Mouse (Mus musculus): ENCODE measurements at regions not wholly inside any gene's neighbourhood (a gene's known extent, or its start where the extent isn't known, plus 50 kb on each side); places are given as distances from the start of the nearest gene placed in this dataset.

GRCm38 (mm10) chr12:106871481-106871880 lies 617.0 kb upstream of the 3110018I06Rik start:
- WGBS (ENCODE audit: insufficient replicate concordance) = 41% methylated on average over 11 of the region's 11 CpGs
- no peak for ATAC-seq (replicated peaks; ENCODE audit: insufficient number of reproducible peaks, low FRiP score, low TSS enrichment)
- Histone ChIP-seq H3K27me3 (ENCODE audit: control insufficient read depth, insufficient read depth, low read length) (no peaks in the 10 kb centered on the region), H3K4me2 (no peak overlapping the region), H3K4me3 (ENCODE audit: low read depth, low read length) (no peak overlapping the region), H3K36me3 (ENCODE audit: control insufficient read depth, insufficient read depth, low read length) (no peaks in the 10 kb centered on the region), H3K4me1 (ENCODE audit: control insufficient read depth, insufficient read depth, low read length) (peaks cover 2% of the 10 kb centered on the region; the same call in 1 of the 2 replicates), H3K27ac (ENCODE audit: low read depth, low read length) (no peak overlapping the region), H3K9me3 (replicated peaks; ENCODE audit: control insufficient read depth, low read length) (no peaks in the 10 kb centered on the region), H3K9ac (ENCODE audit: low read depth, low read length) (no peak overlapping the region)

GRCm38 (mm10) chr12:106872966-106873730 lies 615.3 kb upstream of the 3110018I06Rik start:
- Histone ChIP-seq H3K9ac (ENCODE audit: low read depth, low read length) (no peak overlapping the region), H3K4me2 (no peak overlapping the region), H3K27me3 (ENCODE audit: control insufficient read depth, insufficient read depth, low read length) (no peaks in the 10 kb centered on the region), H3K9me3 (replicated peaks; ENCODE audit: control insufficient read depth, low read length) (no peaks in the 10 kb centered on the region), H3K4me1 (ENCODE audit: control insufficient read depth, insufficient read depth, low read length) (peaks cover 2% of the 10 kb centered on the region; the same call in 1 of the 2 replicates), H3K27ac (ENCODE audit: low read depth, low read length) (no peak overlapping the region), H3K4me3 (ENCODE audit: low read depth, low read length) (no peak overlapping the region), H3K36me3 (ENCODE audit: control insufficient read depth, insufficient read depth, low read length) (no peaks in the 10 kb centered on the region)
- ATAC-seq (replicated peaks; ENCODE audit: insufficient number of reproducible peaks, low FRiP score, low TSS enrichment) = no peak
- 84% methylated on average over 11 of the region's 11 CpGs for WGBS (ENCODE audit: insufficient replicate concordance)

DNA sequence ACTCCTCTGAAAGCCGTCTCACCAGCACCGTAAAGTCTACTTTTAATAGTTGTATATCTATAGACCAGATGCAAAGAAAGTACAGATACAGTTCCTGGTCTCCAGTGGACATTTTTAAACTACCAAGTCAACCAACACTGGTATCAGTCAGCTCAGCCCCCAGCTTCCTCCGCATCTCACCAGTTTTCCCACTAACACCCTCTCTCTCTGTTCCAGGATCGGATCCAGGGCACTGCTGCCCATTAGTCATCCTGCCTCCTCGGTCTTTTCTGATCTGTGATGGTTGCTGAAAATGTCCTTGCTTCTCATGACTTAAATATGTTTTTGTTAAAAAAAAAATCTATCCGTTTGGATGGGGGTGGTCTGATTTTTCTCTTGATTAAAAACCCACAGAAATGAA lies 598.1 kb upstream of the 3110018I06Rik start:
- Histone ChIP-seq H3K36me3 (ENCODE audit: control insufficient read depth, insufficient read depth, low read length) (no peaks in the 10 kb centered on the region), H3K4me2 (no peak overlapping the region), H3K4me3 (ENCODE audit: low read depth, low read length) (no peak overlapping the region), H3K27ac (ENCODE audit: low read depth, low read length) (no peak overlapping the region), H3K4me1 (ENCODE audit: control insufficient read depth, insufficient read depth, low read length) (no peaks in the 10 kb centered on the region), H3K9ac (ENCODE audit: low read depth, low read length) (no peak overlapping the region), H3K27me3 (ENCODE audit: control insufficient read depth, insufficient read depth, low read length) (no peaks in the 10 kb centered on the region), H3K9me3 (replicated peaks; ENCODE audit: control insufficient read depth, low read length) (no peaks in the 10 kb centered on the region)
- 75% methylated on average over 6 of the region's 6 CpGs for WGBS (ENCODE audit: insufficient replicate concordance)
- ATAC-seq (replicated peaks; ENCODE audit: insufficient number of reproducible peaks, low FRiP score, low TSS enrichment) = no peak

DNA sequence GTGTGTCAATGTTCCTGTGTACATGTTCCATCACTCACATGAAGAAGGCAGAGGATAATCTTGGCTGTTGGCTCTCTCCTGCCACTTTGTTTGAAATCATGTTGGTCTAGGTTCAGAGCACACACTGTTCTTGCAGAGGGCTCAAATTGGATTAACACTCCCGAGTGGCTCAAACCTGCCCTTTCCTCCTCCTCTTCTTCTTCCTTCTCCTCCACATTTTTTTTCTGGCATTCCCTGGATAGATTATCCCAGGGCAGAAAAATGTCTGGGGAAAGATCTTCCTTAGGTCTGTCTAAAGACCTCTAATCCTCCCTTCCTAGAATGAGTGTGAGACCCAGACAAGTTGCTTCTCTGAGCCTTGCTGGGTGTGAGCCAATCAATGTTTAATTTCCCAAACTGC lies 594.4 kb upstream of the 3110018I06Rik start:
- no peaks in the 10 kb centered on the region for H3K36me3 ChIP-seq (ENCODE audit: control insufficient read depth, insufficient read depth, low read length)
- H3K4me2 ChIP-seq = no peak overlapping the region
- 46% methylated on average over 1 of the region's 1 CpGs for WGBS (ENCODE audit: insufficient replicate concordance)
- no peak overlapping the region for H3K4me3 ChIP-seq (ENCODE audit: low read depth, low read length)
- no peaks in the 10 kb centered on the region for H3K4me1 ChIP-seq (ENCODE audit: control insufficient read depth, insufficient read depth, low read length)
- H3K9me3 ChIP-seq (replicated peaks; ENCODE audit: control insufficient read depth, low read length) = no peaks in the 10 kb centered on the region
- no peak for ATAC-seq (replicated peaks; ENCODE audit: insufficient number of reproducible peaks, low FRiP score, low TSS enrichment)
- no peak overlapping the region for H3K27ac ChIP-seq (ENCODE audit: low read depth, low read length)
- no peaks in the 10 kb centered on the region for H3K27me3 ChIP-seq (ENCODE audit: control insufficient read depth, insufficient read depth, low read length)
- no peak overlapping the region for H3K9ac ChIP-seq (ENCODE audit: low read depth, low read length)

DNA sequence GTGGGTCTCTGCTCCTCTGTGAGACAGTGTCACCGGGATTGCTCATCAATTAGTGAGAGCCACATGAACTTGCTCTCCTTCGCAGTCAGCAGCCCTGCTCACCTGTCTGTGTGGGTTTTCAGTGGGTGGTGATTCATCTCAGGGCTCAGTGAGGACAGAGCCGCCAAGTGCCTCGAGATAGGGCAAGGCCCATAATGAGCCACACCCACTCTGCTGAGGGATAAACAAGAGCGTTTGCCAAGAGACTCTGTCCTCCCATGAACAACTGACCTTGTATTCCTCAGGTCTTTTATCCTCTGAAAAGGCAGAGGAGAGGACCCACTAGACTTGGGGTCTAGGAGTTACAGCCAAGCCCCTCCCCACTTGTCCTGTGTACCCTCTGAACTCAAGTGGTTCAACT lies 584.2 kb upstream of the 3110018I06Rik start:
- no peak overlapping the region for H3K27ac ChIP-seq (ENCODE audit: low read depth, low read length)
- WGBS (ENCODE audit: insufficient replicate concordance) = 50% methylated on average over 5 of the region's 5 CpGs
- H3K9me3 ChIP-seq (replicated peaks; ENCODE audit: control insufficient read depth, low read length) = no peaks in the 10 kb centered on the region
- no peaks in the 10 kb centered on the region for H3K27me3 ChIP-seq (ENCODE audit: control insufficient read depth, insufficient read depth, low read length)
- no peak overlapping the region for H3K9ac ChIP-seq (ENCODE audit: low read depth, low read length)
- no peaks in the 10 kb centered on the region for H3K36me3 ChIP-seq (ENCODE audit: control insufficient read depth, insufficient read depth, low read length)
- H3K4me3 ChIP-seq (ENCODE audit: low read depth, low read length) = no peak overlapping the region
- no peak overlapping the region for H3K4me2 ChIP-seq
- ATAC-seq (replicated peaks; ENCODE audit: insufficient number of reproducible peaks, low FRiP score, low TSS enrichment) = no peak; the same call in 1 of the 2 replicates
- peaks cover 2% of the 10 kb centered on the region; the same call in 1 of the 2 replicates for H3K4me1 ChIP-seq (ENCODE audit: control insufficient read depth, insufficient read depth, low read length)

DNA sequence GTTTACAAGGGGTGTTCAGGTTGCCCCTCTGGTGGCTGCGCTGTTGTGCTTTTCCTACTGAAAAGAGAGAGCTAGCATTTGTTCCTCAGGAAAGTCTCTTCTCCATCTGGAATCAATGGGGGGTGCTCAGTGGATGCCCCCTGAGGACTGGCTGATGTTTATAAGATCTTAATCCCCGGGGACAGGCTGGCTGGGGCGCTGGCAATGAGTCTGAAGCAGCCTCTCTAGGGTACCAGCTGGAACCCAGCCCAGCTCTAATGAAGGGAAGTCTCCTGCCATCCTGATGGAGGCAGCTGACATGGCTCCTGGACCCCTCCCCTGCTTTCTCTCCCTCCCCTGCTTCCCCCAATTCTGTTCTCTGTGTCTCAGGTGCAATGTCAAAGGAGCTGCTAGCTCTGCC lies 575.6 kb upstream of the 3110018I06Rik start:
- Histone ChIP-seq H3K4me2 (no peak overlapping the region), H3K9ac (ENCODE audit: low read depth, low read length) (no peak overlapping the region), H3K4me1 (ENCODE audit: control insufficient read depth, insufficient read depth, low read length) (peaks cover 11% of the 10 kb centered on the region), H3K4me3 (ENCODE audit: low read depth, low read length) (no peak overlapping the region), H3K36me3 (ENCODE audit: control insufficient read depth, insufficient read depth, low read length) (no peaks in the 10 kb centered on the region), H3K27ac (ENCODE audit: low read depth, low read length) (no peak overlapping the region), H3K9me3 (replicated peaks; ENCODE audit: control insufficient read depth, low read length) (no peaks in the 10 kb centered on the region), H3K27me3 (ENCODE audit: control insufficient read depth, insufficient read depth, low read length) (no peaks in the 10 kb centered on the region)
- no peak for ATAC-seq (replicated peaks; ENCODE audit: insufficient number of reproducible peaks, low FRiP score, low TSS enrichment)
- 45% methylated on average over 3 of the region's 3 CpGs for WGBS (ENCODE audit: insufficient replicate concordance)

DNA sequence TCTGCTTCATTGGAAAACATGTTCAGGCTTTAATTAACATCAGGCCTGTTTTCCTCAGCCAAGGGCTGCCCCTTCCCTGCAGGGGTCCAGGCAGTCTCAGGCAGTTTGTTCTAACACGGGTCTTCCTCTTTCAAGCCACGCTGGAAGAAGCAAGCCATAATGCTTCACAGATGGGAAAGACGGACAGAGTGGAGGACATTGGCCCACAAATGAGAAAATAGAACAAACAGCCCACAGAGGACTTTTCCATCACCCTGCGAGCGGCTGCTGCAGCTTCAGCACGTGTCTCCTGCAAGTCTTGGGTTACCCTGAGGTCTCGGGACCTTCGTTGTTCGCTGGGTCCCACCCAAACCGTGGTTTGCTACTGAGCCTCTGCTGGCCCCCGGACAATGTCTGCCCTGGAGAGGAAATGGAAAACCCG lies 565.9 kb upstream of the 3110018I06Rik start:
- no peak overlapping the region for H3K4me2 ChIP-seq
- no peak overlapping the region for H3K27ac ChIP-seq (ENCODE audit: low read depth, low read length)
- WGBS (ENCODE audit: insufficient replicate concordance) = 73% methylated on average over 12 of the region's 12 CpGs

DNA sequence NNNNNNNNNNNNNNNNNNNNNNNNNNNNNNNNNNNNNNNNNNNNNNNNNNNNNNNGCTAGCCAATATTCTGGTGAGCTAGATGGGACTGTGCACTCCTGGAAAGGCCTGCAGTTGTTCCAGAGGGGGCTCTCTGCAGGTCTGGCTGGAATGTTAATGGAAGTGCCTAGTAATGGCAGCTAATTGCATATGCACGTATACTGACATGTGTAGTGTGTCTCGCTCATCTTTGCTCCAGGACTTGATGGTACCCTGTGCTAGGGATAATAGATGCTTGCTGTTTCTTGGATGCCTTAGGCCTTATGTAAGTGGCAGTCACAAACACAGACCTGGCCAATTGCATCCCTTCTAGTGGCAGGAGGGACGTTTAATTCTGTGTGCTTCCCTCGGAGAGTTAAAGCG lies 560.0 kb upstream of the 3110018I06Rik start:
- no peak for ATAC-seq (replicated peaks; ENCODE audit: insufficient number of reproducible peaks, low FRiP score, low TSS enrichment)
- no peaks in the 10 kb centered on the region for H3K9me3 ChIP-seq (replicated peaks; ENCODE audit: control insufficient read depth, low read length)
- H3K27me3 ChIP-seq (ENCODE audit: control insufficient read depth, insufficient read depth, low read length) = no peaks in the 10 kb centered on the region
- H3K9ac ChIP-seq (ENCODE audit: low read depth, low read length) = no peak overlapping the region
- no peaks in the 10 kb centered on the region for H3K4me1 ChIP-seq (ENCODE audit: control insufficient read depth, insufficient read depth, low read length)
- H3K27ac ChIP-seq (ENCODE audit: low read depth, low read length) = no peak overlapping the region
- H3K36me3 ChIP-seq (ENCODE audit: control insufficient read depth, insufficient read depth, low read length) = no peaks in the 10 kb centered on the region
- WGBS (ENCODE audit: insufficient replicate concordance) = 70% methylated on average over 5 of the region's 5 CpGs
- no peak overlapping the region for H3K4me2 ChIP-seq
- H3K4me3 ChIP-seq (ENCODE audit: low read depth, low read length) = no peak overlapping the region

More for the DNA sequence above, 565.9 kb upstream of the 3110018I06Rik start:
- no peak for ATAC-seq (replicated peaks; ENCODE audit: insufficient number of reproducible peaks, low FRiP score, low TSS enrichment)
- H3K4me1 ChIP-seq (ENCODE audit: control insufficient read depth, insufficient read depth, low read length) = no peaks in the 10 kb centered on the region
- no peaks in the 10 kb centered on the region for H3K9me3 ChIP-seq (replicated peaks; ENCODE audit: control insufficient read depth, low read length)
- no peak overlapping the region for H3K4me3 ChIP-seq (ENCODE audit: low read depth, low read length)
- no peaks in the 10 kb centered on the region for H3K27me3 ChIP-seq (ENCODE audit: control insufficient read depth, insufficient read depth, low read length)
- H3K36me3 ChIP-seq (ENCODE audit: control insufficient read depth, insufficient read depth, low read length) = no peaks in the 10 kb centered on the region
- H3K9ac ChIP-seq (ENCODE audit: low read depth, low read length) = no peak overlapping the region

- H3K4me3 ChIP-seq (ENCODE audit: low read depth, low read length) = no peak overlapping the region
- WGBS (ENCODE audit: insufficient replicate concordance) = 82% methylated on average over 13 of the region's 13 CpGs
- H3K36me3 ChIP-seq (ENCODE audit: control insufficient read depth, insufficient read depth, low read length) = no peaks in the 10 kb centered on the region
- H3K4me2 ChIP-seq = no peak overlapping the region
- no peaks in the 10 kb centered on the region for H3K27me3 ChIP-seq (ENCODE audit: control insufficient read depth, insufficient read depth, low read length)
- H3K4me1 ChIP-seq (ENCODE audit: control insufficient read depth, insufficient read depth, low read length) = no peaks in the 10 kb centered on the region
- no peaks in the 10 kb centered on the region for H3K9me3 ChIP-seq (replicated peaks; ENCODE audit: control insufficient read depth, low read length)
- no peak overlapping the region for H3K27ac ChIP-seq (ENCODE audit: low read depth, low read length)
- H3K9ac ChIP-seq (ENCODE audit: low read depth, low read length) = no peak overlapping the region
- no peak for ATAC-seq (replicated peaks; ENCODE audit: insufficient number of reproducible peaks, low FRiP score, low TSS enrichment)
These were observed 559.3 kb upstream of the 3110018I06Rik start for GRCm38 (mm10) chr12:106929161-106929560.
